Mouse (Mus musculus) lung, embryonic 15.5 days (tissue): Measurements from ENCODE around the gene Il9r. TPM values are rescaled to one million over a fixed set of nuclear protein-coding genes. Genes with fewer than 3 reads are reported as not detected.

ENCODE experiments used
- ATAC-seq: fragments of 200-750 bp; cut with Nextera tagmentation; 2 replicates; pipeline ENCODE4 v1.8.0; 2017; ENCODE audit warnings: moderate number of reproducible peaks, borderline replicate concordance; ENCODE audit not compliant: low FRiP score, low TSS enrichment; ENCODE audit errors: extremely low read depth
- H3K27ac ChIP-seq: fragments of 300-500 bp; sonication (generic); 2 replicates; pipeline ENCODE4 v1.5.1; 2015; ENCODE audit warnings: moderate library complexity, mild to moderate bottlenecking, inconsistent platforms
- H3K27me3 ChIP-seq: fragments of 300-500 bp; sonication (generic); 2 replicates; pipeline ENCODE4 v1.6.1; 2015; ENCODE audit warnings: inconsistent platforms
- H3K36me3 ChIP-seq: fragments of 300-500 bp; sonication (generic); 2 replicates; pipeline ENCODE4 v1.6.1; 2015; ENCODE audit warnings: inconsistent platforms
- H3K4me1 ChIP-seq: fragments of 300-500 bp; sonication (generic); 2 replicates; pipeline ENCODE4 v1.6.1; 2015; ENCODE audit warnings: inconsistent platforms
- H3K4me2 ChIP-seq: fragments of 300-500 bp; sonication (generic); 2 replicates; pipeline ENCODE4 v1.6.1; 2015; ENCODE audit warnings: inconsistent platforms, mild to moderate bottlenecking, moderate library complexity
- H3K4me3 ChIP-seq: fragments of 300-500 bp; sonication (generic); 2 replicates; pipeline ENCODE4 v1.5.1; 2015; ENCODE audit warnings: mild to moderate bottlenecking, inconsistent platforms
- H3K9ac ChIP-seq: fragments of 300-500 bp; sonication (generic); 2 replicates; pipeline ENCODE4 v1.6.1; 2015; ENCODE audit warnings: inconsistent platforms
- H3K9me3 ChIP-seq: fragments of 300-500 bp; sonication (generic); 2 replicates; pipeline ENCODE4 v1.6.1; 2016; ENCODE audit warnings: inconsistent platforms
- WGBS: fragments of 180-500 bp; shearing (Covaris S2); methylation state at CpG from one replicate; pipeline ENCODE4 v1.1.7; 2015; 5-methylcytosine and 5-hydroxymethylcytosine counted together
- polyA plus RNA-seq: library from polyadenylated mRNA; unstranded; fragments of >200 nt; fragmentation: Nextera tagmentation; extraction: Ambion mirVana; gene quantifications from 2 replicates; pipeline ENCODE4 v1.2.1, GENCODE M21; 2015

Il9r gene
- polyA plus RNA-seq, 1 experiment from 2014 or later, result 0.45 TPM

DNA sequence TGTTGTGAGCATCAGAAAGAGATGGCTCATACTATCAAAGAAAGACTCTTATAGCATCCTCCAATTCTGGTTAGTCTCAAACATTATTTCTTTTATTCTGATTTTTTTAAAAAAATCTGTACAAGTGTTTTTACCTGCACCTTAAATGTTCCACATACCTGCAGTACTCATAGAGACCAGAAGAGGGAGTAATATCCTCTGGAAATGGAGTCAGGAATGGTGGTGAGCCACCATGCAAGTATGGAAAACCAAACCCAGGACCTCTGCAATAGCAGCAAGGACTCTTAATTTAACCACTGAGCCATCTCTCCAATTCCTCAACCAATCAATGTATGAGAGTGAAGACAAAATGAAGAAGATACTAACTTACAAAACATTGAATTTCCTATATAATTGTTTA, 47.3 kb downstream of the Il9r start:
- Histone ChIP-seq H3K9me3 (no peaks in the 10 kb centered on the region), H3K4me3 (no peak overlapping the region), H3K27me3 (no peaks in the 10 kb centered on the region), H3K27ac (no peak overlapping the region), H3K36me3 (no peaks in the 10 kb centered on the region), H3K4me2 (no peak overlapping the region), H3K4me1 (no peaks in the 10 kb centered on the region), H3K9ac (no peak overlapping the region)
- ATAC-seq, result no peak

DNA sequence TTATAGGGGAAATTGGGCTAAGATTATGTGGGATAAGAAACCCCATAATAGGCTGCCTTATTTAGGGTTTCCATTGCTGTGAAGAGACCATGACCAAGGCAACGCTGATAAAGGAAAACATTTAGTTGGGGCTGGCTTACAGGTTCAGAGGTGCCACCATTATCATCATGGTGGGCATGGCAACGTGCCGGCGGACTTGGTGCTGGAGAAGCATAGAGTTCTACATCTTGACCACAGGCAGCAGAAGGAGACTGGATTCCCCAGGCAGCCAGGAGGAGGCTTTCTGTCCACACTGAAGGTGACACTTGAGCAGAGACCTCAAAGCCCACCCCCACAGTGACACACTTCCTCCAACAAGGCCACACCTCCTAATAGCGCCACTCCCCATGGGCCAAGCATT, 48.8 kb downstream of the Il9r start:
- no peak; the same call in 1 of the 2 replicates for ATAC-seq
- H3K36me3 ChIP-seq, result no peaks in the 10 kb centered on the region
- no peak overlapping the region for H3K4me3 ChIP-seq
- no peak overlapping the region for H3K4me2 ChIP-seq
- H3K27me3 ChIP-seq, result no peaks in the 10 kb centered on the region
- H3K4me1 ChIP-seq, result no peaks in the 10 kb centered on the region
- WGBS, result 91% methylated on average over 5 of the region's 5 CpGs
- H3K27ac ChIP-seq, result no peak overlapping the region
- no peak overlapping the region for H3K9ac ChIP-seq
- H3K9me3 ChIP-seq, result no peaks in the 10 kb centered on the region

DNA sequence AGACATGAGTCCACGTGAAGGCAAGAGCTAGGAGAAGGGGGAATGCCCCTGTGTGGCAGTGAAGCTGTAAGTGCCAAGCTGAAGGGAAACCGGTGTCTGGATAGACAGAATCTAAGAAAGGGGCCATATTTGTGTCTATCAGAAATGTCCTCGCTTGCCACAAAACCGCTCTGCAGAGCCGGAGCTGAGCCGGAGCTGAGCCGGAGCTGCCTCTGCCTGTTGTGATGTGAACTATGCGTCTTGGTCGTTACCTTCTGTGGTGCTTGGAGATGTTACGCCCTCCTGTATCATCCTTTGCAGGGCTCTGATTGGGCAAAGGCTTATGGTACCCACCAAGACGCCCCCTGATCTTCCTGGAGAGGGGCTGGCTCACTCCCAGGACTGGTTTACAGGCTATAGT, 50.5 kb downstream of the Il9r start:
- H3K27me3 ChIP-seq, result no peaks in the 10 kb centered on the region
- H3K36me3 ChIP-seq, result no peaks in the 10 kb centered on the region
- H3K4me2 ChIP-seq, result no peak overlapping the region
- H3K27ac ChIP-seq, result no peak overlapping the region
- 71% methylated on average over 11 of the region's 11 CpGs for WGBS
- no peaks in the 10 kb centered on the region for H3K4me1 ChIP-seq
- H3K9ac ChIP-seq, result no peak overlapping the region
- H3K9me3 ChIP-seq, result no peaks in the 10 kb centered on the region
- no peak for ATAC-seq
- no peak overlapping the region for H3K4me3 ChIP-seq

- ATAC-seq, result no peak
- Histone ChIP-seq H3K36me3 (no peaks in the 10 kb centered on the region), H3K9ac (no peak overlapping the region), H3K4me3 (no peak overlapping the region), H3K27me3 (no peaks in the 10 kb centered on the region), H3K27ac (no peak overlapping the region), H3K4me1 (peaks cover 9% of the 10 kb centered on the region), H3K4me2 (no peak overlapping the region), H3K9me3 (no peaks in the 10 kb centered on the region)
- 73% methylated on average over 5 of the region's 5 CpGs for WGBS
These were observed 57.3 kb downstream of the Il9r start for GRCm38 (mm10) chr11:32142771-32143170.

- ATAC-seq, result no peak
- no peaks in the 10 kb centered on the region for H3K9me3 ChIP-seq
- peaks cover 9% of the 10 kb centered on the region for H3K4me1 ChIP-seq
- no peak overlapping the region for H3K27ac ChIP-seq
- H3K4me3 ChIP-seq, result no peak overlapping the region
- 72% methylated on average over 15 of the region's 15 CpGs for WGBS
- no peaks in the 10 kb centered on the region for H3K36me3 ChIP-seq
- H3K9ac ChIP-seq, result no peak overlapping the region
- H3K27me3 ChIP-seq, result no peaks in the 10 kb centered on the region
- no peak overlapping the region for H3K4me2 ChIP-seq
These were observed 58.2 kb downstream of the Il9r start for GRCm38 (mm10) chr11:32141627-32142586.

DNA sequence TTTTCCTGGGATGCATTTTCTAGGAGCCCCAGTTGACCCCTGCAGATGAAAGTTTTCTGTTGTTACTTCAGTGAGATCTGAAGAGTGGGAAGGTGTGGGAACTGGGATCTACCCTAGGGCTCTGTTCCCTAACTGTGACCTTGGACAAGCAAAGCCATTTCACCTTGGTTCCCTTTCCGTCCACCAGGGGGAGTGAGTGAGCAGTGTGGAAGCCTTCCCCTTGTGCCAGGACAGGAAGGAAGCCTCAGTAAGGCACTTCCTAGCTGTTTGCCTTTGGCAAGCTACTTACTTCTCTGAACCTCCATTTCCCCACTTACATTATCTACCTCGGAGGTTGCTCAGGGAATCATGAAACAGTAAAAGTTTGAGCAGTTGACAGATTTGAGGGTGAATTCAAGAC, 59.0 kb downstream of the Il9r start:
- no peak for ATAC-seq
- no peaks in the 10 kb centered on the region for H3K9me3 ChIP-seq
- WGBS, result 23% methylated on average over 2 of the region's 2 CpGs
- no peak overlapping the region for H3K27ac ChIP-seq
- no peaks in the 10 kb centered on the region for H3K36me3 ChIP-seq
- H3K9ac ChIP-seq, result no peak overlapping the region
- no peaks in the 10 kb centered on the region for H3K27me3 ChIP-seq
- no peak overlapping the region for H3K4me3 ChIP-seq
- H3K4me1 ChIP-seq, result peaks cover 9% of the 10 kb centered on the region
- no peak overlapping the region for H3K4me2 ChIP-seq

- 70% methylated on average over 6 of the region's 6 CpGs for WGBS
- ATAC-seq, result no peak
These were observed 60.5 kb downstream of the Il9r start for GRCm38 (mm10) chr11:32139528-32139961.

DNA sequence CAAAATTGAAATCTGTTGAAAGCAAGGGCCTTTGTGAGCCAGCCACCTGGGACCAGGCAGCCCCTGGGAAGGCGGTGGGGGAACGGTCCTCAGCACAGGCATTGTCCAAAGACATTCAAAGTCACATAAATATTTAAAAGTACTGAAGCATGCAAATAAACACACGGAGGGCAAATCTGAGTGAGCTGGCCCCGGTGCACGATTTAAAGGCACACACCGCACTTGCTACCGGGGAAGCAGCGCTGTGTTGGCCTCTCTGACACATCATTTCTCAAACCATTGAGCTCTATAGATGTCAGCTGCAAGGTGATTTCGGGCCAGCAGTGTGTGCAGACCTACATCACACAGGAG, 61.5 kb downstream of the Il9r start:
- 17% methylated on average over 9 of the region's 9 CpGs for WGBS
- Histone ChIP-seq H3K9ac (no peak overlapping the region), H3K9me3 (no peaks in the 10 kb centered on the region), H3K27ac (no peak overlapping the region), H3K4me3 (no peak overlapping the region), H3K27me3 (no peaks in the 10 kb centered on the region), H3K36me3 (no peaks in the 10 kb centered on the region), H3K4me2 (peak overlapping the region; percentile 25; the same call in 1 of the 2 replicates), H3K4me1 (peaks cover 9% of the 10 kb centered on the region)
- ATAC-seq, result no peak

More at GRCm38 (mm10) chr11:32139528-32139961, 60.5 kb downstream of the Il9r start:
- Histone ChIP-seq H3K4me1 (peaks cover 9% of the 10 kb centered on the region), H3K4me2 (no peak overlapping the region), H3K9me3 (no peaks in the 10 kb centered on the region), H3K36me3 (no peaks in the 10 kb centered on the region), H3K27me3 (no peaks in the 10 kb centered on the region), H3K4me3 (no peak overlapping the region), H3K27ac (no peak overlapping the region), H3K9ac (no peak overlapping the region)

- no peak overlapping the region for H3K9ac ChIP-seq
- no peaks in the 10 kb centered on the region for H3K27me3 ChIP-seq
- peaks cover 9% of the 10 kb centered on the region for H3K4me1 ChIP-seq
- H3K9me3 ChIP-seq, result no peaks in the 10 kb centered on the region
- WGBS, result 17% methylated on average over 15 of the region's 15 CpGs
- no peaks in the 10 kb centered on the region for H3K36me3 ChIP-seq
- ATAC-seq, result 0 out of 2 replicates have a peak, but pooled peaks have one; percentile 21
- H3K4me3 ChIP-seq, result no peak overlapping the region
- H3K27ac ChIP-seq, result no peak overlapping the region
- H3K4me2 ChIP-seq, result peak overlapping the region; percentile 25
These were observed 62.1 kb downstream of the Il9r start for GRCm38 (mm10) chr11:32137719-32138613.

Other genes with a start within 250 kb of the Il9r start
- gene 4930524B15Rik, start 234.7 kb downstream of the Il9r start, polyA plus RNA-seq, result not detected in 2 replicates
- 1.2 and 2.8 TPM in 2 replicates for gene Nsg2, start 199.8 kb downstream of the Il9r start, polyA plus RNA-seq
- 50.8 and 56.7 TPM in 2 replicates for gene Snrnp25, start 5.1 kb upstream of the Il9r start, polyA plus RNA-seq
- 62.5 and 67.4 TPM in 2 replicates for gene Rhbdf1, start 22.0 kb upstream of the Il9r start, polyA plus RNA-seq
- 37.7 and 37.8 TPM in 2 replicates for gene Mpg, start 26.2 kb upstream of the Il9r start, polyA plus RNA-seq
- gene Nprl3, start 67.4 kb upstream of the Il9r start, polyA plus RNA-seq, result 41.6 and 46.9 TPM in 2 replicates
- 160 and 236 TPM in 2 replicates for gene Hba-x, start 76.1 kb upstream of the Il9r start, polyA plus RNA-seq
- gene Hba-a1, start 83.2 kb upstream of the Il9r start, polyA plus RNA-seq, result 7,834 and 8,642 TPM in 2 replicates
- gene Hbq1b, start 86.7 kb upstream of the Il9r start, polyA plus RNA-seq, result 1.4 and 2.8 TPM in 2 replicates
- gene Hba-a2, start 96.2 kb upstream of the Il9r start, polyA plus RNA-seq, result 21,194 and 23,046 TPM in 2 replicates
- gene Hbq1a, start 99.8 kb upstream of the Il9r start, polyA plus RNA-seq, result 0.97 and 1.5 TPM in 2 replicates
- 21.8 and 24.3 TPM in 2 replicates for gene Sh3pxd2b, start 147.5 kb upstream of the Il9r start, polyA plus RNA-seq